Mouse (Mus musculus) embryonic fibroblast, embryonic 13.5 days (primary cell): ENCODE measurements around the gene Mup6.

Experiments used
- CTCF ChIP-seq: IDR thresholded peaks from 2 replicates; pipeline ENCODE4 v1.5.1; 2011; ENCODE audit warnings: mild to moderate bottlenecking, control low read depth, low read length, moderate library complexity, borderline replicate concordance; ENCODE audit not compliant: insufficient read depth
- POLR2A ChIP-seq: IDR thresholded peaks from 2 replicates; pipeline ENCODE4 v1.6.1; 2011; ENCODE audit warnings: low read depth, mild to moderate bottlenecking, control low read depth, low read length, moderate library complexity

- TF ChIP-seq CTCF (no peak), POLR2A (no peak)
These were observed 36.4 kb upstream of the Mup6 start for GRCm38 (mm10) chr4:59927666-59928065.
